Mouse (Mus musculus) C2C12 (cell line): ENCODE measurements around the gene Stk32c.

Experiments
- CEBPB ChIP-seq: IDR thresholded peaks from one replicate; pipeline ENCODE4 v1.6.1; 2011; ENCODE audit warnings: low read depth, mild to moderate bottlenecking, control low read depth, moderate library complexity
- CTCF ChIP-seq: IDR thresholded peaks from one replicate; pipeline ENCODE4 v1.5.1; 2011; ENCODE audit not compliant: control insufficient read depth, insufficient read depth, insufficient read length
- MAX ChIP-seq: IDR thresholded peaks from one replicate; pipeline ENCODE4 v1.6.1; 2011; ENCODE audit warnings: mild to moderate bottlenecking, control low read depth
- MYOD1 ChIP-seq: IDR thresholded peaks from one replicate; pipeline ENCODE4 v1.6.1; 2011; ENCODE audit warnings: low read depth; ENCODE audit not compliant: control insufficient read depth, insufficient read length
- USF1 ChIP-seq: IDR thresholded peaks from one replicate; pipeline ENCODE4 v1.6.1; 2011; ENCODE audit warnings: low read depth, mild to moderate bottlenecking, control low read depth, moderate library complexity

DNA sequence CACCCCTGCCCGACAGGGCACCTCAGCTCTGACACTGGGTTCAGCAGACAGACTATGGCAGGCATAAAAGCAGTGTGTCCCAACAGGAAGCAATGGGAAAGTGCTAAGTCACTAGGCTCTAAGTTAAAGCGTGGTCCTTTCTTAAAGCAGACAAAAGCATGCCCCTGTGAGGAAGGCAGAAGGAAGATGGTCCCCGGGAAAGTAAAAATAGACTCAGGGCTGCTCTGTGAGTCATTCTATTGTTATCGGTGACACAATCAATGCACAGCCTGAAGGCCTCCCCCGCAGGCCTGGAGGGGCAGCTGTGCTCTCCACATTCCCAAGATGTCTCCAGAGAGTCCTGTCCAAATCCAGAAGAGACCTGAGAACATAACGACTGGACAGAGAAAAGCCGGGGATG, 67.2 kb downstream of the Stk32c start:
- TF ChIP-seq MYOD1 = peak; percentile 67
- no peak for TF ChIP-seq USF1
- TF ChIP-seq CTCF = no peak
- no peak for TF ChIP-seq MAX
- no peak for TF ChIP-seq CEBPB
